Mouse (Mus musculus) natural killer cell, adult 2 months (primary cell): Measurements from ENCODE around the gene Cdc37.

Experiments used
- DNase-seq, 2 experiments: peaks; one replicate each; pipeline ENCODE4 v3.0.0; 2022; ENCODE audit warnings: low spot score in 2 of 2

Gene Cdc37

GRCm38 (mm10) chr9:21097793-21098192, 52.0 kb downstream of the Cdc37 start:
- DNase-seq, result no peak

- no peak for DNase-seq
Observed at GRCm38 (mm10) chr9:21095958-21096357, 53.8 kb downstream of the Cdc37 start.

- no peak for DNase-seq
Observed at GRCm38 (mm10) chr9:21093423-21093822, 56.4 kb downstream of the Cdc37 start.

GRCm38 (mm10) chr9:21091707-21092320, 58.0 kb downstream of the Cdc37 start, which contains the start of the genes Gm38431 and Raver1:
Gene Gm38431 (minus strand): TSS chr9:21091997.
Gene Raver1 (minus strand): TSS chr9:21092008.
- DNase-seq, result peak; percentile 98

- no peak for DNase-seq
Observed at GRCm38 (mm10) chr9:21090972-21091706, 58.6 kb downstream of the Cdc37 start.

- no peak for DNase-seq
Observed at GRCm38 (mm10) chr9:21090537-21090936, 59.2 kb downstream of the Cdc37 start.

GRCm38 (mm10) chr9:21083324-21083723, 66.5 kb downstream of the Cdc37 start:
- DNase-seq, result no peak
